Mouse (Mus musculus): ENCODE results near the gene Foxp1. TPM values are rescaled to one million over a fixed set of nuclear protein-coding genes. Genes with fewer than 3 reads are reported as not detected.

The Foxp1 gene
- polyA plus RNA-seq (2015; fragmentation: Nextera tagmentation; extraction: Ambion mirVana), result 113 and 121 TPM in 2 replicates

GRCm38 (mm10) chr6:99522359-99523108, at the start of gene Foxp1:
TSS of gene Foxp1 (minus strand) at chr6:99522721.
- Histone ChIP-seq H3K36me3 (ENCODE audit: insufficient read depth, low read length) (no peaks in the 10 kb centered on the region), H3K4me1 (ENCODE audit: insufficient read depth, low read depth, low read length) (no peaks in the 10 kb centered on the region), H3K27me3 (replicated peaks; ENCODE audit: insufficient read depth, low read length) (no peaks in the 10 kb centered on the region), H3K27ac (ENCODE audit: low read length) (peak within 1 kb of the TSS; percentile 100), H3K9ac (replicated peaks; ENCODE audit: low read depth) (peak within 1 kb of the TSS; percentile 99), H3K4me3 (ENCODE audit: low read depth, low read length) (peak within 1 kb of the TSS; percentile 86), H3K9me3 (ENCODE audit: low read length) (0 out of 2 replicates have a peak, but pooled peaks cover 5% of the 10 kb centered on the region), H3K4me2 (replicated peaks; ENCODE audit: low read depth, low read length) (peak within 1 kb of the TSS; percentile 87)
- DNase-seq (ENCODE audit: low spot score) (peak; percentile 87), ATAC-seq (peak; percentile 41)
- WGBS, result 1% methylated on average over 67 of the region's 72 CpGs
- TF ChIP-seq CTCF (IDR thresholded peaks at IDR 0.05) (no peak), EP300 (IDR thresholded peaks at IDR 0.05) (peak; percentile 39; the same call in 1 of the 2 replicates)

GRCm38 (mm10) chr6:99572071-99572470, 49.5 kb upstream of the Foxp1 start:
- WGBS, result 83% methylated on average over 5 of the region's 5 CpGs
- DNase-seq (ENCODE audit: low spot score), result no peak

GRCm38 (mm10) chr6:99566921-99567320, 44.4 kb upstream of the Foxp1 start:
- peak; percentile 39 for DNase-seq (ENCODE audit: low spot score)
- Histone ChIP-seq H3K4me1 (ENCODE audit: insufficient read depth, low read depth, low read length) (no peaks in the 10 kb centered on the region), H3K36me3 (ENCODE audit: insufficient read depth, low read length) (no peaks in the 10 kb centered on the region), H3K27ac (ENCODE audit: low read length) (no peak overlapping the region), H3K27me3 (replicated peaks; ENCODE audit: insufficient read depth, low read length) (no peaks in the 10 kb centered on the region), H3K4me3 (ENCODE audit: low read depth, low read length) (no peak overlapping the region), H3K9me3 (ENCODE audit: low read length) (no peaks in the 10 kb centered on the region), H3K9ac (replicated peaks; ENCODE audit: low read depth) (no peak overlapping the region), H3K4me2 (replicated peaks; ENCODE audit: low read depth, low read length) (no peak overlapping the region)
- 41% methylated on average over 8 of the region's 8 CpGs for WGBS
- 0 out of 2 replicates have a peak, but pooled peaks have one; percentile 46 for ATAC-seq
- TF ChIP-seq CTCF (IDR thresholded peaks at IDR 0.05), result no peak
- no peak for TF ChIP-seq EP300 (IDR thresholded peaks at IDR 0.05)

More at GRCm38 (mm10) chr6:99572071-99572470, 49.5 kb upstream of the Foxp1 start:
- no peaks in the 10 kb centered on the region for H3K27me3 ChIP-seq (replicated peaks; ENCODE audit: insufficient read depth, low read length)
- no peaks in the 10 kb centered on the region for H3K4me1 ChIP-seq (ENCODE audit: insufficient read depth, low read depth, low read length)
- ATAC-seq, result no peak
- no peaks in the 10 kb centered on the region for H3K36me3 ChIP-seq (ENCODE audit: insufficient read depth, low read length)
- H3K9me3 ChIP-seq (ENCODE audit: low read length), result no peaks in the 10 kb centered on the region
- no peak for TF ChIP-seq CTCF (IDR thresholded peaks at IDR 0.05)
- no peak overlapping the region for H3K4me2 ChIP-seq (replicated peaks; ENCODE audit: low read depth, low read length)
- no peak overlapping the region for H3K9ac ChIP-seq (replicated peaks; ENCODE audit: low read depth)
- H3K4me3 ChIP-seq (ENCODE audit: low read depth, low read length), result no peak overlapping the region
- H3K27ac ChIP-seq (ENCODE audit: low read length), result no peak overlapping the region

- Histone ChIP-seq H3K4me2 (replicated peaks; ENCODE audit: low read depth, low read length) (no peak overlapping the region), H3K36me3 (ENCODE audit: insufficient read depth, low read length) (no peaks in the 10 kb centered on the region), H3K9me3 (ENCODE audit: low read length) (no peaks in the 10 kb centered on the region), H3K4me3 (ENCODE audit: low read depth, low read length) (no peak overlapping the region), H3K27me3 (replicated peaks; ENCODE audit: insufficient read depth, low read length) (no peaks in the 10 kb centered on the region), H3K27ac (ENCODE audit: low read length) (no peak overlapping the region), H3K4me1 (ENCODE audit: insufficient read depth, low read depth, low read length) (no peaks in the 10 kb centered on the region), H3K9ac (replicated peaks; ENCODE audit: low read depth) (no peak overlapping the region)
- ATAC-seq, result no peak
- no peak for DNase-seq (ENCODE audit: low spot score)
- WGBS, result 74% methylated on average over 3 of the region's 3 CpGs
- TF ChIP-seq EP300 (IDR thresholded peaks at IDR 0.05) (no peak), CTCF (IDR thresholded peaks at IDR 0.05) (no peak)
These were observed 42.2 kb upstream of the Foxp1 start for GRCm38 (mm10) chr6:99564766-99565165.

- peak; percentile 52 for DNase-seq (ENCODE audit: low spot score)
- H3K4me1 ChIP-seq (ENCODE audit: insufficient read depth, low read depth, low read length), result no peaks in the 10 kb centered on the region
- no peaks in the 10 kb centered on the region for H3K27me3 ChIP-seq (replicated peaks; ENCODE audit: insufficient read depth, low read length)
- peak; percentile 73 for ATAC-seq
- H3K27ac ChIP-seq (ENCODE audit: low read length), result no peak overlapping the region
- no peak overlapping the region for H3K4me2 ChIP-seq (replicated peaks; ENCODE audit: low read depth, low read length)
- H3K9me3 ChIP-seq (ENCODE audit: low read length), result no peaks in the 10 kb centered on the region
- no peak overlapping the region for H3K9ac ChIP-seq (replicated peaks; ENCODE audit: low read depth)
- WGBS, result 70% methylated on average over 5 of the region's 5 CpGs
- TF ChIP-seq EP300 (IDR thresholded peaks at IDR 0.05) (peak; percentile 70), CTCF (IDR thresholded peaks at IDR 0.05) (no peak)
- H3K4me3 ChIP-seq (ENCODE audit: low read depth, low read length), result no peak overlapping the region
- H3K36me3 ChIP-seq (ENCODE audit: insufficient read depth, low read length), result no peaks in the 10 kb centered on the region
These were observed 34.4 kb upstream of the Foxp1 start for GRCm38 (mm10) chr6:99556950-99557349.

GRCm38 (mm10) chr6:99552816-99553215, 30.3 kb upstream of the Foxp1 start:
- H3K4me1 ChIP-seq (ENCODE audit: insufficient read depth, low read depth, low read length), result no peaks in the 10 kb centered on the region

More at GRCm38 (mm10) chr6:99552816-99553215, 30.3 kb upstream of the Foxp1 start:
- WGBS, result 64% methylated on average over 1 of the region's 1 CpGs
- H3K27me3 ChIP-seq (replicated peaks; ENCODE audit: insufficient read depth, low read length), result no peaks in the 10 kb centered on the region
- TF ChIP-seq CTCF (IDR thresholded peaks at IDR 0.05) (no peak), EP300 (IDR thresholded peaks at IDR 0.05) (no peak)
- no peak overlapping the region for H3K27ac ChIP-seq (ENCODE audit: low read length)
- H3K9ac ChIP-seq (replicated peaks; ENCODE audit: low read depth), result no peak overlapping the region
- H3K36me3 ChIP-seq (ENCODE audit: insufficient read depth, low read length), result no peaks in the 10 kb centered on the region
- H3K4me3 ChIP-seq (ENCODE audit: low read depth, low read length), result no peak overlapping the region
- no peak overlapping the region for H3K4me2 ChIP-seq (replicated peaks; ENCODE audit: low read depth, low read length)
- no peaks in the 10 kb centered on the region for H3K9me3 ChIP-seq (ENCODE audit: low read length)
- no peak for DNase-seq (ENCODE audit: low spot score)
- ATAC-seq, result no peak
